Mouse (Mus musculus) right cerebral cortex, postnatal 10 days (tissue): ENCODE measurements around the gene Ssr3.
"Not testable (repeated sequence)": the region's sequence is repeated elsewhere in the genome, so short reads cannot be mapped to it uniquely, and the experiment has no call there.

Experiments
- DNase-seq, 2 experiments: peaks; one replicate each; pipeline ENCODE4 v3.0.0; 2021; ENCODE audit warnings: low spot score in 2 of 2

Ssr3 gene

GRCm38 (mm10) chr3:65392421-65392817 is at the start of gene Ssr3:
Gene Ssr3 (minus strand): TSS chr3:65392623.
- peak; percentile 99 for DNase-seq

- DNase-seq = peak; percentile 81 to 89
Observed at GRCm38 (mm10) chr3:65441586-65442111, 49.2 kb upstream of the Ssr3 start.

GRCm38 (mm10) chr3:65438511-65439228 is 46.2 kb upstream of the Ssr3 start:
- DNase-seq = no peak

GRCm38 (mm10) chr3:65435812-65436211 is 43.4 kb upstream of the Ssr3 start:
- DNase-seq = no peak

- DNase-seq = no peak
Observed at GRCm38 (mm10) chr3:65435101-65435571, 42.7 kb upstream of the Ssr3 start.

GRCm38 (mm10) chr3:65432236-65432635 is 39.8 kb upstream of the Ssr3 start:
- DNase-seq = no peak

GRCm38 (mm10) chr3:65419706-65420105 is 27.3 kb upstream of the Ssr3 start:
- no peak for DNase-seq

- DNase-seq = no peak
Observed at GRCm38 (mm10) chr3:65417913-65418594, 25.6 kb upstream of the Ssr3 start.

GRCm38 (mm10) chr3:65416571-65416970 is 24.1 kb upstream of the Ssr3 start:
- DNase-seq = no peak

GRCm38 (mm10) chr3:65407891-65408290 is 15.5 kb upstream of the Ssr3 start:
- DNase-seq = no peak

GRCm38 (mm10) chr3:65405781-65406180 is 13.4 kb upstream of the Ssr3 start:
- no peak for DNase-seq

- DNase-seq = no peak
Observed at GRCm38 (mm10) chr3:65397566-65397965, 5.1 kb upstream of the Ssr3 start.

- DNase-seq = no peak
Observed at GRCm38 (mm10) chr3:65396835-65397504, 4.5 kb upstream of the Ssr3 start.

- DNase-seq = not testable (repeated sequence)
Observed at GRCm38 (mm10) chr3:65395111-65395510, 2.7 kb upstream of the Ssr3 start.

- DNase-seq = no peak
Observed at GRCm38 (mm10) chr3:65391784-65392420, 521 bp downstream of the Ssr3 start.

GRCm38 (mm10) chr3:65391222-65391783 is 1.1 kb downstream of the Ssr3 start:
- DNase-seq = no peak

GRCm38 (mm10) chr3:65385771-65386170 is 6.7 kb downstream of the Ssr3 start:
- DNase-seq = no peak

- DNase-seq = no peak
Observed at GRCm38 (mm10) chr3:65384431-65384830, 8.0 kb downstream of the Ssr3 start.

- no peak for DNase-seq
Observed at GRCm38 (mm10) chr3:65381094-65381493, 11.3 kb downstream of the Ssr3 start.

- peak in 1 of 2 experiments; percentile 59 for DNase-seq
Observed at GRCm38 (mm10) chr3:65379884-65380539, 12.4 kb downstream of the Ssr3 start.

- no peak for DNase-seq
Observed at GRCm38 (mm10) chr3:65378724-65379123, 13.7 kb downstream of the Ssr3 start.
